Mouse (Mus musculus): ENCODE results near the gene Crebl2. TPM values are rescaled to one million over a fixed set of nuclear protein-coding genes. Genes with fewer than 3 reads are reported as not detected.

The Crebl2 gene
- polyA plus RNA-seq, 1 experiment = 13.3 TPM

GRCm38 (mm10) chr6:134792141-134793045 lies 37.6 kb upstream of the Crebl2 start, which contains the start of gene Dusp16:
Gene Dusp16, minus strand, starts transcription at chr6:134792625.
- TF ChIP-seq POLR2A (IDR thresholded peaks at IDR 0.05; ENCODE audit: control insufficient read depth, extremely low read depth, insufficient read depth, low read length, poor library complexity) = no peak
- TF ChIP-seq CTCF (IDR thresholded peaks at IDR 0.05; ENCODE audit: borderline replicate concordance, control insufficient read depth, extremely low read depth, insufficient read depth, low read length, poor library complexity) = peak; percentile 19; the same call in 1 of the 2 replicates
- Histone ChIP-seq H3K4me3 (ENCODE audit: control insufficient read depth, insufficient read depth, low read length) (peak within 1 kb of the TSS; percentile 87), H3K4me1 (replicated peaks; ENCODE audit: control insufficient read depth, insufficient read depth, low read length) (peaks cover 10% of the 10 kb centered on the region), H3K27ac (ENCODE audit: control insufficient read depth, insufficient read depth, low read length) (peak within 1 kb of the TSS; percentile 53; the same call in 1 of the 2 replicates), H3K27me3 (ENCODE audit: control insufficient read depth, insufficient read depth, low read length) (no peaks in the 10 kb centered on the region), H3K36me3 (ENCODE audit: control insufficient read depth, insufficient read depth, low read length) (no peaks in the 10 kb centered on the region)
- WGBS = 1% methylated on average over 89 of the region's 108 CpGs
- DNase-seq = peak; percentile 73

DNA sequence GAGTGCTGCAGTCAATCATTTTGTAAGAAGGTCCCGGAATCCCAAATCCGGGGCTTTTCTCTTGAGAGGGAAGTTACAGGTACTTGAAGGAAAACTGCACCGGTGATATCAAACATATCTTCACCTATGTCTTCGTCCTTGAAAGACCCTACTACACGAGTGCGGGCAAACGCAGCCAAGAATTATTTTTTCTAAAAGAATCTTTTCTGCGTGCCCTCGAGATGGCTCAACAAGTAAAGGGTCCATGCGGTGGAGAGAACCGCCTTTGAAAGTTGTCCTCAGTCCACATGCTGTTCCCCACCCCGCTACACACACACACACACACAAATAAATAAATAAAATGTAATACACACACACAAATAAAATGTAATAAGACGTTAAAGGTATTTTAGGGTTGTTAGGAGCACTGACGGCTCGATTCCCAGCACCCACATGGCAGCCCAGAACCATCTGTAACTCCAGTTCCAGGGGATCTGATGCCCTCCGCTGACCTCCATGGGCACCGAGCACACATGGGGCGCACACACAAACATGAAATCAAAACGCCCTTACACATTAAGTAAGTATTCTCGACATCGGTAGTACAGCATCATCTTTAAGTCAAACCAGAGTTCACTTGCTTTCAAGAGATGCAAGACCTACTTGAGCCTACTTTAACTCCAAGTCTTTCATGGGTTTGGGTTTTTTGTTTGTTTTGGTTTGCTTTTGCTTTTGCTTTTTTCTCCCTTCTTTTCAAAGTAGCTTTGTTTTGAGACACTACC lies 36.7 kb upstream of the Crebl2 start:
- no peak for TF ChIP-seq CTCF (IDR thresholded peaks at IDR 0.05; ENCODE audit: borderline replicate concordance, control insufficient read depth, extremely low read depth, insufficient read depth, low read length, poor library complexity)
- TF ChIP-seq POLR2A (IDR thresholded peaks at IDR 0.05; ENCODE audit: control insufficient read depth, extremely low read depth, insufficient read depth, low read length, poor library complexity) = no peak
- Histone ChIP-seq H3K27ac (ENCODE audit: control insufficient read depth, insufficient read depth, low read length) (no peak overlapping the region), H3K4me3 (ENCODE audit: control insufficient read depth, insufficient read depth, low read length) (peak overlapping the region; percentile 87), H3K4me1 (replicated peaks; ENCODE audit: control insufficient read depth, insufficient read depth, low read length) (peaks cover 10% of the 10 kb centered on the region), H3K27me3 (ENCODE audit: control insufficient read depth, insufficient read depth, low read length) (no peaks in the 10 kb centered on the region), H3K36me3 (ENCODE audit: control insufficient read depth, insufficient read depth, low read length) (no peaks in the 10 kb centered on the region)
- 63% methylated on average over 21 of the region's 21 CpGs for WGBS
- DNase-seq = peak; percentile 4

DNA sequence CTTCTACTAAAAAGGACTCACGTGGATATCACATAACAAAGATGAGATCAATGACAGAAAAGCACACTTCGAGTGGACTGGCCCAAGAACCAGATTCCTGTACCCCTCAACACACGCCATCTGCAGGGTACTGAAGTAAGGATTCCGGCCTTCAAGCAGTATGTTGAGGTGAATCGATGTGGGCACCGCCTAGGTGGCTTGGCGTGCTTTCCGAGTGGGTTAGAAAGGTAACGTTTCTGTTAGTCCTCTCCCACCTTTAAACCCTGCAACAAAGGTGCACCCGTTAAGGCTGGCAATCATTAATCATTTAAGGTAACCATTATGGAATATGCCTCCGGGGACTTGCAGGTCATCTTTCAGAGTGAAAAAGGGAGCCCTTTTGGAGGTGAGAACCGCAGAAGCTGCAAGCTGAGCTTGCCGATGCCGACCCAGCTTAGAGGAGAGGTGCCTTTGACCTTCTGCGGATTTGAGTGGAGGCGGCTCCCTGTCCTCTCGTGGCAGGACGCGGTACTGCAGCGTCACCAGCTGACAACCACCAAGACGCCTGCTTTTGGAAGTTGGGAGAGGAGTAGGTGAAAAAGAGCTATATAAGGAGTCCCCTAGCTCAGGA lies 35.9 kb upstream of the Crebl2 start:
- DNase-seq = peak; percentile 84
- H3K4me1 ChIP-seq (replicated peaks; ENCODE audit: control insufficient read depth, insufficient read depth, low read length) = peaks cover 10% of the 10 kb centered on the region
- H3K4me3 ChIP-seq (ENCODE audit: control insufficient read depth, insufficient read depth, low read length) = no peak overlapping the region
- no peaks in the 10 kb centered on the region for H3K27me3 ChIP-seq (ENCODE audit: control insufficient read depth, insufficient read depth, low read length)
- H3K36me3 ChIP-seq (ENCODE audit: control insufficient read depth, insufficient read depth, low read length) = no peaks in the 10 kb centered on the region
- WGBS = 21% methylated on average over 21 of the region's 21 CpGs
- TF ChIP-seq POLR2A (IDR thresholded peaks at IDR 0.05; ENCODE audit: control insufficient read depth, extremely low read depth, insufficient read depth, low read length, poor library complexity) (no peak), CTCF (IDR thresholded peaks at IDR 0.05; ENCODE audit: borderline replicate concordance, control insufficient read depth, extremely low read depth, insufficient read depth, low read length, poor library complexity) (peak; percentile 96)
- H3K27ac ChIP-seq (ENCODE audit: control insufficient read depth, insufficient read depth, low read length) = no peak overlapping the region

DNA sequence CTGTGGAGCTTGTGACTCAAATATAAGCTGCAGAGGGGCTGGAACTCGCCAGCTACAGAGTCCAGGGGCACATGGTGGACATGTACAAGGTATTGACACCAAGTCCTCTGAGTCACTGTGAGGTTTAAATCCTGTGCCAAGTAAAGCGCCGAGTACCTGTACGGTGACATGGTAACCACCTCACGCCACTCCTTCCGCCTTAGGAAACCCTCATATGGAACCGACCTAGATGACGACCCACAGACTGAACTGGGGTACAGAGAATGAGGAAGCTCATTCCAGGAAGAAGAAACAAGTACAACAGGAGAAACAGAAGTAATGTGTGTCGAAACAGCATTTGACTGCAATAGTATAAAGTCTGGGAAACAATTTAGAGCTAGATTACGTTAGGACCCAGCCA lies 33.7 kb upstream of the Crebl2 start:
- 32% methylated on average over 10 of the region's 10 CpGs for WGBS
- TF ChIP-seq CTCF (IDR thresholded peaks at IDR 0.05; ENCODE audit: borderline replicate concordance, control insufficient read depth, extremely low read depth, insufficient read depth, low read length, poor library complexity) (no peak), POLR2A (IDR thresholded peaks at IDR 0.05; ENCODE audit: control insufficient read depth, extremely low read depth, insufficient read depth, low read length, poor library complexity) (no peak)
- DNase-seq = no peak

GRCm38 (mm10) chr6:134801483-134801882 lies 28.5 kb upstream of the Crebl2 start:
- no peak overlapping the region for H3K27ac ChIP-seq (ENCODE audit: control insufficient read depth, insufficient read depth, low read length)
- WGBS = 88% methylated on average over 1 of the region's 1 CpGs
- DNase-seq = no peak

More for the DNA sequence above, 33.7 kb upstream of the Crebl2 start:
- H3K4me3 ChIP-seq (ENCODE audit: control insufficient read depth, insufficient read depth, low read length) = no peak overlapping the region
- H3K27ac ChIP-seq (ENCODE audit: control insufficient read depth, insufficient read depth, low read length) = no peak overlapping the region
- H3K4me1 ChIP-seq (replicated peaks; ENCODE audit: control insufficient read depth, insufficient read depth, low read length) = peaks cover 10% of the 10 kb centered on the region
- no peaks in the 10 kb centered on the region for H3K36me3 ChIP-seq (ENCODE audit: control insufficient read depth, insufficient read depth, low read length)
- H3K27me3 ChIP-seq (ENCODE audit: control insufficient read depth, insufficient read depth, low read length) = no peaks in the 10 kb centered on the region

DNA sequence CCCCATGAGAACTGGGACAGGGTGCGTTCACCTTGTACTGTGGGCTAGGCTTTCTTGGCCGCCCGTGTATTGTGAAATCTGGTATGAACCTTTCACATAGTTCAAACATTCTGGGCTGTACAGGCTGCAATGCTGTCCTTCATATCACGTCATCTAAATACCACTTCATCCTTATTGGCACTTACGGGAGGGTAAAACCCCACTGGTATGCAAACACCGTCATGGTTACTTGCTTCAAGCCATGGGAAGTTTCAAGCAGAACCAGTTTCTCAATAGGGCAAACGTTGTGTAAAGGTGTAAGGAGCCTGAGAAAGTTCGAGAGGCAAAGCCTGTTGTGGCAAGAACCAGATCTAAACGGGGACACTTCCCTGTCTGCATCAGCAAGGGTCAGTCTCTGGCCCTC lies 27.3 kb upstream of the Crebl2 start:
- no peak overlapping the region for H3K27ac ChIP-seq (ENCODE audit: control insufficient read depth, insufficient read depth, low read length)
- H3K27me3 ChIP-seq (ENCODE audit: control insufficient read depth, insufficient read depth, low read length) = no peaks in the 10 kb centered on the region
- WGBS = 86% methylated on average over 9 of the region's 9 CpGs
- DNase-seq = no peak
- TF ChIP-seq POLR2A (IDR thresholded peaks at IDR 0.05; ENCODE audit: control insufficient read depth, extremely low read depth, insufficient read depth, low read length, poor library complexity) (no peak), CTCF (IDR thresholded peaks at IDR 0.05; ENCODE audit: borderline replicate concordance, control insufficient read depth, extremely low read depth, insufficient read depth, low read length, poor library complexity) (no peak)
- H3K36me3 ChIP-seq (ENCODE audit: control insufficient read depth, insufficient read depth, low read length) = no peaks in the 10 kb centered on the region
- H3K4me3 ChIP-seq (ENCODE audit: control insufficient read depth, insufficient read depth, low read length) = no peak overlapping the region
- H3K4me1 ChIP-seq (replicated peaks; ENCODE audit: control insufficient read depth, insufficient read depth, low read length) = no peaks in the 10 kb centered on the region

More at GRCm38 (mm10) chr6:134801483-134801882, 28.5 kb upstream of the Crebl2 start:
- Histone ChIP-seq H3K27me3 (ENCODE audit: control insufficient read depth, insufficient read depth, low read length) (no peaks in the 10 kb centered on the region), H3K4me1 (replicated peaks; ENCODE audit: control insufficient read depth, insufficient read depth, low read length) (no peaks in the 10 kb centered on the region), H3K36me3 (ENCODE audit: control insufficient read depth, insufficient read depth, low read length) (no peaks in the 10 kb centered on the region), H3K4me3 (ENCODE audit: control insufficient read depth, insufficient read depth, low read length) (no peak overlapping the region)
- no peak for TF ChIP-seq POLR2A (IDR thresholded peaks at IDR 0.05; ENCODE audit: control insufficient read depth, extremely low read depth, insufficient read depth, low read length, poor library complexity)
- TF ChIP-seq CTCF (IDR thresholded peaks at IDR 0.05; ENCODE audit: borderline replicate concordance, control insufficient read depth, extremely low read depth, insufficient read depth, low read length, poor library complexity) = no peak
